In the genomic region with DNA sequence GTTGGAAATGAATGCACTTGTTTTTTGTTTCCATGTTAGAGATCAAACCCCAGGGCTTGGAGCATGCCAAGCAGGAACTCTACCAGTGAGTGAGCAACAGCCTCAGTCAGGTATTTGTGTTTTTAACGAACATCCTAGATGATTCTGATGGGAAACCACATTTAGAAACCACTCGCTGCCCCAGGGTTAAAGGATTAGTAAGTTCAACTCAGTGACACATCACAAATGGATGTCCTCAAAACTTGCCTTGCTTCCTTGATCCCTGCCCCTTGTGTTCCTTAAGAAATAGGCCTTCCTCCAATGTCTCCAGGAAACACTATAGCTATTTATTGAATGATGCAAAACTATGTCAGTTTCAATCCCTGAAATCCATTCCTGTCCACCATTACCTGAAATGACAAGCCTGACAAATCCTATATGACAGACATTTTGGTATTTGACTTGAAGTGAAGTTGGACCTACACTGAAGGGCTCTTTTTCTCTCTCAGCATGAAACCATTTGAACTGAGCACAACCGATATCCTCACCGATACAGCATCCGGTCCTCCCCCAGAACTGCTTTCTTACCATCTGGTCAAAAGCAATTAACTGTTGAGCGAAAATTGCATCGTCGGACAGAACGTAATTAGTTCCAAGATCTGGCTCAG, we compare ENCODE assay signal across 8 mouse cellular contexts. TPM values are rescaled to one million over a fixed set of nuclear protein-coding genes. Genes with fewer than 3 reads are reported as not detected.
A peak's percentile ranks its signal among the peaks of the same experiment; 100 is the strongest.
DNase-seq lines count a peak whose midpoint lies in the region; ATAC-seq and TF ChIP-seq lines count a peak whose summit lies in the region.

No protein-coding gene starts in this region.

- 23% methylated on average over 9 of the region's 9 CpGs for WGBS in heart, embryonic 14.5 days
- 13% methylated on average over 9 of the region's 9 CpGs for WGBS in forebrain, embryonic 16.5 days
- WGBS in macrophage (ENCODE audit: missing documents): 22% methylated on average over 9 of the region's 9 CpGs

- intact Hi-C loops in heart, postnatal 14 days (cut with DNase I): no loop called here

- ATAC-seq in heart, embryonic 14.5 days (ENCODE audit: insufficient number of reproducible peaks, insufficient read depth, low FRiP score, low read depth): no peak
- no peak for ATAC-seq in forebrain, embryonic 16.5 days
- ATAC-seq in activated CD4-positive, CD25-positive, alpha-beta regulatory T cell, adult 4 months: no peak

- peaks cover 12% of the 10 kb centered on the region; the same call in 1 of the 2 replicates for H3K36me3 ChIP-seq in heart, embryonic 14.5 days (ENCODE audit: control insufficient read depth, insufficient read depth, low read length)
- H3K36me3 ChIP-seq in ES-Bruce4 (ENCODE audit: control insufficient read depth, insufficient read depth, low read length, poor library complexity, severe bottlenecking) (peaks cover 8% of the 10 kb centered on the region), macrophage (ENCODE audit: inconsistent target) (no peaks in the 10 kb centered on the region)
- H3K36me3 ChIP-seq in forebrain, embryonic 16.5 days (ENCODE audit: control insufficient read depth, insufficient read depth): no peaks in the 10 kb centered on the region

- H3K9ac ChIP-seq in heart, embryonic 14.5 days (ENCODE audit: low read length): peak overlapping the region; percentile 90
- peak overlapping the region; percentile 74 for H3K9ac ChIP-seq in ES-Bruce4 (ENCODE audit: low read depth, poor library complexity, severe bottlenecking)
- H3K9ac ChIP-seq in forebrain, embryonic 16.5 days (replicated peaks; ENCODE audit: low read depth, low read length): peak overlapping the region; percentile 68

- no peak for TF ChIP-seq POLR2A in ES-Bruce4 (IDR thresholded peaks at IDR 0.05; ENCODE audit: insufficient read depth, low read length)

- H3K4me1 ChIP-seq in heart, embryonic 14.5 days (ENCODE audit: control insufficient read depth in 2 of 2, insufficient read depth in 2 of 2, low read length in 2 of 2): peaks cover 4 to 19% of the 10 kb centered on the region in 2 experiments
- no peaks in the 10 kb centered on the region for H3K4me1 ChIP-seq in ES-Bruce4 (ENCODE audit: control insufficient read depth, insufficient read depth, low read length)
- peaks cover 25% of the 10 kb centered on the region for H3K4me1 ChIP-seq in forebrain, embryonic 16.5 days (replicated peaks; ENCODE audit: control insufficient read depth, insufficient read depth, low read length)

- no peak for TF ChIP-seq CTCF in ES-Bruce4 (IDR thresholded peaks at IDR 0.05; ENCODE audit: low read depth, low read length)

- peak overlapping the region; percentile 91 for H3K4me2 ChIP-seq in heart, embryonic 14.5 days (ENCODE audit: low read length)
- H3K4me2 ChIP-seq in forebrain, embryonic 16.5 days (ENCODE audit: low read length): peak overlapping the region; percentile 74

- DNase-seq in heart, postnatal 14 days: no peak
- DNase-seq in natural killer cell, adult 2 months (ENCODE audit: low spot score in 2 of 2): no peak
- no peak for DNase-seq in right cerebral cortex, postnatal 10 days (ENCODE audit: low spot score in 2 of 2)

- no peaks in the 10 kb centered on the region for H3K9me3 ChIP-seq in heart, embryonic 14.5 days (ENCODE audit: control insufficient read depth, low read length)
- no peaks in the 10 kb centered on the region for H3K9me3 ChIP-seq in ES-Bruce4 (replicated peaks; ENCODE audit: control insufficient read depth, insufficient read depth, low read length, poor library complexity, severe bottlenecking)
- no peaks in the 10 kb centered on the region for H3K9me3 ChIP-seq in forebrain, embryonic 16.5 days (ENCODE audit: control insufficient read depth, low read length)

- no peak for TF ChIP-seq EP300 in ES-Bruce4 (IDR thresholded peaks at IDR 0.05; ENCODE audit: insufficient read depth, low read depth, low read length)

- H3K27ac ChIP-seq in heart, embryonic 14.5 days (replicated peaks in 1 of 2; ENCODE audit: control insufficient read depth in 1 of 2, insufficient read depth in 1 of 2, low read depth in 2 of 2, low read length in 2 of 2): peak overlapping the region in 1 of 2 experiments; percentile 88; a peak in 1 of 4 replicates
- no peak overlapping the region for H3K27ac ChIP-seq in ES-Bruce4 (ENCODE audit: insufficient read depth, low read length)
- no peak overlapping the region for H3K27ac ChIP-seq in forebrain, embryonic 16.5 days (ENCODE audit: low read length)
- H3K27ac ChIP-seq in macrophage: no peak overlapping the region

- H3K4me3 ChIP-seq in heart, embryonic 14.5 days (ENCODE audit: control insufficient read depth in 1 of 2, insufficient read depth in 1 of 2, low read depth in 1 of 2, low read length in 2 of 2): peak overlapping the region; percentile 67 to 87
- H3K4me3 ChIP-seq in ES-Bruce4 (ENCODE audit: low read depth, low read length): peak overlapping the region; percentile 81
- H3K4me3 ChIP-seq in forebrain, embryonic 16.5 days (replicated peaks; ENCODE audit: low read length): peak overlapping the region; percentile 54
- H3K4me3 ChIP-seq in macrophage (ENCODE audit: inconsistent target): peak overlapping the region; percentile 81

- H3K27me3 ChIP-seq in heart, embryonic 14.5 days (ENCODE audit: control insufficient read depth, insufficient read depth, low read length): no peaks in the 10 kb centered on the region
- H3K27me3 ChIP-seq in ES-Bruce4 (ENCODE audit: control insufficient read depth, insufficient read depth, low read length, poor library complexity, severe bottlenecking): no peaks in the 10 kb centered on the region
- H3K27me3 ChIP-seq in forebrain, embryonic 16.5 days (replicated peaks; ENCODE audit: control insufficient read depth, insufficient read depth, low read length): no peaks in the 10 kb centered on the region

- H3K79me2 ChIP-seq in macrophage (ENCODE audit: inconsistent target): no peaks in the 10 kb centered on the region; the same call in 1 of the 2 replicates

RNA-seq across cellular contexts. Expression of a gene that starts 18.8 kb away (rescaled TPM):
- polyA plus RNA-seq in heart, embryonic 14.5 days (2014; fragmentation: Nextera tagmentation; extraction: Ambion mirVana): 19.8 and 21.8 TPM in 2 replicates
- 10 to 100 TPM; 22.6 to 27.9 TPM for total RNA-seq in heart, postnatal 14 days (2021)
- polyA plus RNA-seq in ES-Bruce4 (2011; ENCODE audit: insufficient read depth, insufficient read length, low read depth, missing spikeins) (45.4 and 45.9 TPM in 2 replicates), macrophage (2018) (15.4 to 32.2 TPM (median 24.8 TPM) in 3 replicates)
- polyA plus RNA-seq in forebrain, embryonic 16.5 days (2015; fragmentation: Nextera tagmentation; extraction: Ambion mirVana): 45.4 and 47.4 TPM in 2 replicates
- 1 to 10 TPM in 24 of 26 experiments, under 1 TPM in 2; 0.75 to 9.7 (median 4.3) TPM for total RNA-seq in macrophage (2018; cell fraction: chromatin; rRNA removed)
- 10 to 100 TPM; 15.0 to 22.1 (median 17.8) TPM for total RNA-seq in macrophage (2018; cell fraction: cytosol; rRNA removed)
- total RNA-seq in macrophage (2018; cell fraction: nucleus; rRNA removed): 10 to 100 TPM in 7 of 26 experiments, 1 to 10 TPM in 19; 3.8 to 16.2 (median 6.8) TPM
- 10 to 100 TPM; 10.1 to 16.2 TPM for polyA plus RNA-seq in activated CD4-positive, CD25-positive, alpha-beta regulatory T cell, adult 4 months (2017; shearing (Covaris generic))

RNA-seq across cellular contexts. Expression of a gene that starts 27.2 kb away (rescaled TPM):
- polyA plus RNA-seq in heart, embryonic 14.5 days (2014; fragmentation: Nextera tagmentation; extraction: Ambion mirVana): 57.7 and 64.1 TPM in 2 replicates
- total RNA-seq in heart, postnatal 14 days (2021): 10 to 100 TPM; 20.4 to 27.0 TPM
- polyA plus RNA-seq in ES-Bruce4 (2011; ENCODE audit: insufficient read depth, insufficient read length, low read depth, missing spikeins): 98.6 and 131 TPM in 2 replicates
- polyA plus RNA-seq in forebrain, embryonic 16.5 days (2015; fragmentation: Nextera tagmentation; extraction: Ambion mirVana): 63.0 and 63.1 TPM in 2 replicates
- 10 to 100 TPM in 12 of 26 experiments, 1 to 10 TPM in 14; 1.0 to 32.7 (median 8.5) TPM for total RNA-seq in macrophage (2018; cell fraction: chromatin; rRNA removed)
- 10 to 100 TPM in 10 of 26 experiments, 1 to 10 TPM in 16; 7.0 to 13.8 (median 9.6) TPM for total RNA-seq in macrophage (2018; cell fraction: cytosol; rRNA removed)
- 10 to 100 TPM in 9 of 26 experiments, 1 to 10 TPM in 17; 2.2 to 30.8 (median 7.9) TPM for total RNA-seq in macrophage (2018; cell fraction: nucleus; rRNA removed)
- 8.4 to 21.0 TPM (median 15.0 TPM) in 3 replicates for polyA plus RNA-seq in macrophage (2018)
- 10 to 100 TPM; 50.9 to 58.1 TPM for polyA plus RNA-seq in activated CD4-positive, CD25-positive, alpha-beta regulatory T cell, adult 4 months (2017; shearing (Covaris generic))

RNA-seq across cellular contexts. Expression of a gene that starts 32.5 kb away (rescaled TPM):
- polyA plus RNA-seq in heart, embryonic 14.5 days (2014; fragmentation: Nextera tagmentation; extraction: Ambion mirVana): 160 and 178 TPM in 2 replicates
- 10 to 100 TPM; 48.6 to 53.8 TPM for total RNA-seq in heart, postnatal 14 days (2021)
- polyA plus RNA-seq in ES-Bruce4 (2011; ENCODE audit: insufficient read depth, insufficient read length, low read depth, missing spikeins) (271 and 279 TPM in 2 replicates), macrophage (2018) (42.7 to 102 TPM (median 90.6 TPM) in 3 replicates)
- polyA plus RNA-seq in forebrain, embryonic 16.5 days (2015; fragmentation: Nextera tagmentation; extraction: Ambion mirVana): 284 and 285 TPM in 2 replicates
- 10 to 100 TPM in 20 of 26 experiments, 1 to 10 TPM in 6; 5.2 to 30.8 (median 15.9) TPM for total RNA-seq in macrophage (2018; cell fraction: chromatin; rRNA removed)
- 10 to 100 TPM; 43.1 to 64.2 (median 54.7) TPM for total RNA-seq in macrophage (2018; cell fraction: cytosol; rRNA removed)
- 10 to 100 TPM; 19.0 to 67.9 (median 27.6) TPM for total RNA-seq in macrophage (2018; cell fraction: nucleus; rRNA removed)
- 100 to 1,000 TPM; 170 to 212 TPM for polyA plus RNA-seq in activated CD4-positive, CD25-positive, alpha-beta regulatory T cell, adult 4 months (2017; shearing (Covaris generic))

RNA-seq across cellular contexts. Expression of a gene that starts 34.5 kb away (rescaled TPM):
- polyA plus RNA-seq in heart, embryonic 14.5 days (2014; fragmentation: Nextera tagmentation; extraction: Ambion mirVana): not detected in 2 replicates
- not detected for total RNA-seq in heart, postnatal 14 days (2021)
- polyA plus RNA-seq in ES-Bruce4 (2011; ENCODE audit: insufficient read depth, insufficient read length, low read depth, missing spikeins) (3.5 and 4.8 TPM in 2 replicates), macrophage (2018) (not detected in 3 replicates)
- polyA plus RNA-seq in forebrain, embryonic 16.5 days (2015; fragmentation: Nextera tagmentation; extraction: Ambion mirVana): not detected in 2 replicates
- not detected for total RNA-seq in macrophage (2018; cell fraction: chromatin; rRNA removed)
- not detected for total RNA-seq in macrophage (2018; cell fraction: cytosol; rRNA removed)
- total RNA-seq in macrophage (2018; cell fraction: nucleus; rRNA removed): not detected
- polyA plus RNA-seq in activated CD4-positive, CD25-positive, alpha-beta regulatory T cell, adult 4 months (2017; shearing (Covaris generic)): not detected

RNA-seq across cellular contexts. Expression of a gene that starts 44.1 kb away (rescaled TPM):
- not detected in 2 replicates for polyA plus RNA-seq in heart, embryonic 14.5 days (2014; fragmentation: Nextera tagmentation; extraction: Ambion mirVana)
- total RNA-seq in heart, postnatal 14 days (2021): not detected
- not detected in 2 replicates for polyA plus RNA-seq in ES-Bruce4 (2011; ENCODE audit: insufficient read depth, insufficient read length, low read depth, missing spikeins)
- not detected in 2 replicates for polyA plus RNA-seq in forebrain, embryonic 16.5 days (2015; fragmentation: Nextera tagmentation; extraction: Ambion mirVana)
- total RNA-seq in macrophage (2018; cell fraction: chromatin; rRNA removed): not detected
- not detected for total RNA-seq in macrophage (2018; cell fraction: cytosol; rRNA removed)
- not detected for total RNA-seq in macrophage (2018; cell fraction: nucleus; rRNA removed)
- not detected in 3 replicates for polyA plus RNA-seq in macrophage (2018)
- not detected for polyA plus RNA-seq in activated CD4-positive, CD25-positive, alpha-beta regulatory T cell, adult 4 months (2017; shearing (Covaris generic))
